Mouse (Mus musculus): ENCODE results near the gene Cdc37l1.

GRCm38 (mm10) chr19:29059688-29060087 lies 69.5 kb downstream of the Cdc37l1 start:
- TF ChIP-seq CTCF (IDR thresholded peaks at IDR 0.05; ENCODE audit: low read depth, low read length) (peak; percentile 8; the same call in 1 of the 2 replicates), POLR2A (IDR thresholded peaks at IDR 0.05; ENCODE audit: extremely low read depth, insufficient read depth, low read length) (no peak)
